Mouse (Mus musculus) stomach, postnatal 0 days (tissue): Measurements from ENCODE around the gene Nudt14. TPM values are rescaled to one million over a fixed set of nuclear protein-coding genes. Genes with fewer than 3 reads are reported as not detected.

Experiments
- ATAC-seq: fragments of 200-750 bp; cut with Nextera tagmentation; 2 replicates; pipeline ENCODE4 v1.8.0; 2017; ENCODE audit not compliant: low FRiP score, low TSS enrichment
- DNase-seq: peaks from one replicate; pipeline ENCODE4 v3.0.0-alpha.2; 2016; ENCODE audit warnings: low spot score
- H3K27ac ChIP-seq: fragments of 300-500 bp; sonication (generic); replicated peaks from 2 replicates; pipeline ENCODE4 v1.5.1; 2014; ENCODE audit warnings: mild to moderate bottlenecking, control low read depth
- H3K27me3 ChIP-seq: fragments of 300-500 bp; sonication (generic); 2 replicates; pipeline ENCODE4 v1.6.1; 2014; ENCODE audit warnings: low read length; ENCODE audit not compliant: control insufficient read depth, insufficient read depth
- H3K36me3 ChIP-seq: fragments of 300-500 bp; sonication (generic); 2 replicates; pipeline ENCODE4 v1.6.1; 2014; ENCODE audit warnings: low read length, mixed read lengths; ENCODE audit not compliant: control insufficient read depth, insufficient read depth
- H3K4me1 ChIP-seq: fragments of 300-500 bp; sonication (generic); replicated peaks from 2 replicates; pipeline ENCODE4 v1.6.1; 2014; ENCODE audit warnings: antibody characterized with exemption; ENCODE audit not compliant: control insufficient read depth, insufficient read depth
- H3K4me2 ChIP-seq: fragments of 300-500 bp; sonication (generic); replicated peaks from 2 replicates; pipeline ENCODE4 v1.6.1; 2014; ENCODE audit warnings: low read depth, mild to moderate bottlenecking, control low read depth, moderate library complexity
- H3K4me3 ChIP-seq: fragments of 300-500 bp; sonication (generic); 2 replicates; pipeline ENCODE4 v1.5.1; 2014; ENCODE audit warnings: low read depth, low read length, control low read depth
- H3K9ac ChIP-seq: fragments of 300-500 bp; sonication (generic); 2 replicates; pipeline ENCODE4 v1.6.1; 2014; ENCODE audit warnings: mild to moderate bottlenecking, low read length, control low read depth, mixed read lengths
- H3K9me3 ChIP-seq: fragments of 300-500 bp; sonication (generic); 2 replicates; pipeline ENCODE4 v1.6.1; 2016; ENCODE audit warnings: low read length; ENCODE audit not compliant: control insufficient read depth
- CTCF ChIP-seq: IDR thresholded peaks from 2 replicates; pipeline ENCODE4 v1.5.1; 2016; ENCODE audit warnings: antibody characterized with exemption, low read depth, mild to moderate bottlenecking, moderate library complexity
- EP300 ChIP-seq: optimal IDR thresholded peaks from 2 replicates; pipeline ENCODE3; 2016; ENCODE audit warnings: antibody characterized with exemption
- WGBS: fragments of 180-500 bp; shearing (Covaris S2); extraction: QIAGEN DNeasy Blood & Tissue Kit; methylation state at CpG from one replicate; pipeline ENCODE4 v1.1.7; 2014; 5-methylcytosine and 5-hydroxymethylcytosine counted together
- polyA plus RNA-seq: library from polyadenylated mRNA; unstranded; fragments of >200 nt; fragmentation: Nextera tagmentation; extraction: Ambion mirVana; gene quantifications from 2 replicates; pipeline ENCODE4 v1.2.1, GENCODE M21; 2015

The Nudt14 gene
- polyA plus RNA-seq, 1 experiment from 2014 or later, result 78.6 TPM

GRCm38 (mm10) chr12:112938366-112938765, 3.6 kb downstream of the Nudt14 start:
- no peak for TF ChIP-seq EP300
- TF ChIP-seq CTCF, result no peak
- WGBS, result 81% methylated on average over 10 of the region's 10 CpGs
- Histone ChIP-seq H3K9me3 (no peaks in the 10 kb centered on the region), H3K4me1 (0 out of 2 replicates have a peak, but pooled peaks cover 2% of the 10 kb centered on the region), H3K36me3 (no peaks in the 10 kb centered on the region), H3K27me3 (no peaks in the 10 kb centered on the region), H3K27ac (no peak overlapping the region), H3K4me2 (no peak overlapping the region), H3K4me3 (no peak overlapping the region), H3K9ac (no peak overlapping the region)
- DNase-seq (no peak), ATAC-seq (no peak)

GRCm38 (mm10) chr12:112937906-112938305, 4.0 kb downstream of the Nudt14 start:
- H3K4me3 ChIP-seq, result no peak overlapping the region
- no peak for DNase-seq
- ATAC-seq, result 0 out of 2 replicates have a peak, but pooled peaks have one; percentile 4
- H3K9me3 ChIP-seq, result no peaks in the 10 kb centered on the region
- 0 out of 2 replicates have a peak, but pooled peaks cover 2% of the 10 kb centered on the region for H3K4me1 ChIP-seq
- H3K36me3 ChIP-seq, result no peaks in the 10 kb centered on the region
- 41% methylated on average over 9 of the region's 9 CpGs for WGBS
- no peak overlapping the region for H3K4me2 ChIP-seq
- no peak for TF ChIP-seq CTCF
- TF ChIP-seq EP300, result no peak
- H3K27ac ChIP-seq, result no peak overlapping the region
- H3K27me3 ChIP-seq, result no peaks in the 10 kb centered on the region
- H3K9ac ChIP-seq, result no peak overlapping the region

GRCm38 (mm10) chr12:112932647-112933046, 9.3 kb downstream of the Nudt14 start:
- Histone ChIP-seq H3K27me3 (no peaks in the 10 kb centered on the region), H3K27ac (no peak overlapping the region), H3K4me1 (peaks cover 4% of the 10 kb centered on the region; the same call in 1 of the 2 replicates), H3K4me2 (no peak overlapping the region), H3K9ac (no peak overlapping the region), H3K36me3 (no peaks in the 10 kb centered on the region), H3K4me3 (no peak overlapping the region), H3K9me3 (no peaks in the 10 kb centered on the region)
- no peak for TF ChIP-seq CTCF
- no peak for TF ChIP-seq EP300
- ATAC-seq, result no peak
- WGBS, result 31% methylated on average over 7 of the region's 7 CpGs
- no peak for DNase-seq

GRCm38 (mm10) chr12:112929562-112930352, 12.2 kb downstream of the Nudt14 start, which contains the start of gene Jag2:
Gene Jag2, minus strand, starts transcription at chr12:112929776.
- no peaks in the 10 kb centered on the region; the same call in 1 of the 2 replicates for H3K27me3 ChIP-seq
- ATAC-seq (peak; percentile 38), DNase-seq (peak; percentile 69)
- TF ChIP-seq CTCF, result peak; percentile 66
- no peak for TF ChIP-seq EP300
- H3K4me1 ChIP-seq, result peaks cover 4% of the 10 kb centered on the region; the same call in 1 of the 2 replicates
- peak within 1 kb of the TSS; percentile 68 for H3K9ac ChIP-seq
- peak within 1 kb of the TSS; percentile 65 for H3K27ac ChIP-seq
- peak within 1 kb of the TSS; percentile 48 for H3K4me3 ChIP-seq
- WGBS, result 1% methylated on average over 43 of the region's 85 CpGs
- H3K36me3 ChIP-seq, result no peaks in the 10 kb centered on the region
- peak within 1 kb of the TSS; percentile 82 for H3K4me2 ChIP-seq
- no peaks in the 10 kb centered on the region for H3K9me3 ChIP-seq

- Histone ChIP-seq H3K4me1 (peaks cover 4% of the 10 kb centered on the region; the same call in 1 of the 2 replicates), H3K4me2 (peak overlapping the region; percentile 82), H3K9ac (peak overlapping the region; percentile 68), H3K36me3 (no peaks in the 10 kb centered on the region), H3K9me3 (no peaks in the 10 kb centered on the region), H3K27ac (peak overlapping the region; percentile 65), H3K27me3 (no peaks in the 10 kb centered on the region; the same call in 1 of the 2 replicates), H3K4me3 (peak overlapping the region; percentile 48)
- WGBS, result 1% methylated on average over 104 of the region's 124 CpGs
- ATAC-seq (peak; percentile 70), DNase-seq (peak; percentile 65)
- TF ChIP-seq EP300, result no peak
- TF ChIP-seq CTCF, result 0 out of 2 replicates have a peak, but pooled peaks have one; percentile 7
These were observed 13.3 kb downstream of the Nudt14 start for GRCm38 (mm10) chr12:112928401-112929241.
